Mouse (Mus musculus) A20 (cell line): ENCODE results near the gene Gm3402.
"Not testable (repeated sequence)": the region's sequence is repeated elsewhere in the genome, so short reads cannot be mapped to it uniquely, and the experiment has no call there.

Experiments
- DNase-seq: peaks from one replicate; pipeline ENCODE4 v3.0.0-alpha.2; 2011; ENCODE audit warnings: low read depth, low spot score

Gene Gm3402

DNA sequence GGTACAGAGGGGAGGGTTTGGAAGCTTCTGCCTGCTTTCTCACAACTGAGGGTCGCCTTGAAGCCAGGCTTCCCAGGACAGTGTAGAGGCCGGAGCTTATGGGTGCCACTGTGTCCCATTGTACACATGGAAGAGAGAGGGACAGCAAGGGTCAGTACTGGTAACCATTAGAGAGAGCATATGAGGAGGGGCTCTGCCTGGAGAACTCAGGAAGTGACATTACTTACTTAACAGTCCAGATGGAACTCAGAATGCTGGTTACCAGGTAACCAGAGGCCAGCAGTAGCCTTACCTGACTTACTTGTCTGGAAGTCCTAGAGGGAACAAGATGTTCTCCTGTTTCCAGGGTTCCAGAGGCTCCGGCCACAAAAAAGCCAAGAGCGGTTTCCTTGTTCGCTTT lies at the start of gene Gm3402:
Gene Gm3402, plus strand, starts transcription at position 301 of the 400 bp plus-strand sequence.
- not testable (repeated sequence) for DNase-seq

DNA sequence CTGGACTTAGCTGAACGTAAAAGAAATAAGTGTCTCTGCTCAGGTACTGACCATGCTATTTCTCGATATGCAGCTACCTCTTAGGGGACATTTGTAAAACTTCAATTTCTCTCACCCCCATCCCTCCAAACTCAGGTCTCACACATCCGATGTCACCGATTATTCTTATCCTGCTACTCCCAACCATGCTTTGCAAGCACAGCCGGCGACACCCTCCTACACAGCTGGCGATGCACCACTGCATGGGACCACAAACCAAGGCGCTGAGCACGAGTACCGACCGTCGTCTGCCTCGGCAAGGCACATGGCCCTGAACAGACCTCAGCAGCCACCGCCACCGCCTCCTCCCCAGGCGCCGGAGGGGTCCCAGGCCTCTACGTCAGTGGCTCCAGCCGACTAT lies 47.3 kb upstream of the Gm3402 start:
- no peak for DNase-seq

DNA sequence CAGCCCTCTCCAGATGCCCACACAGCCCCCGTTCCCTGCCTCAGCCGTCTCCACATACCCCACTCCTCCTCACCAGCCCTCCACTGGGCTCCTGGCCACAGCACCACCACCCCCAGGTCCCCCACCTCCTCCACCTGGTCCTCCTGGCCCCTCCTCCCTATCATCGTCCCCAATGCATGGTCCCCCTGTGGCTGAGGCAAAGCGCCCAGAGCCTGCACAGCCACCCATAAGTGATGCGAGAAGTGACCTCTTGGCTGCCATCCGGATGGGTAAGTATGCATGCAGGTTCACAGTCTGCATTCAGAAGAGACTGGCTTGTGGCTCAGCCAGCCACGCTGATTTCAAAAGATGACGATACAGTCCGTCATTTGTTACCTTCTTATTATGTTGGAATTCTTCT lies 45.6 kb upstream of the Gm3402 start:
- DNase-seq: no peak

DNA sequence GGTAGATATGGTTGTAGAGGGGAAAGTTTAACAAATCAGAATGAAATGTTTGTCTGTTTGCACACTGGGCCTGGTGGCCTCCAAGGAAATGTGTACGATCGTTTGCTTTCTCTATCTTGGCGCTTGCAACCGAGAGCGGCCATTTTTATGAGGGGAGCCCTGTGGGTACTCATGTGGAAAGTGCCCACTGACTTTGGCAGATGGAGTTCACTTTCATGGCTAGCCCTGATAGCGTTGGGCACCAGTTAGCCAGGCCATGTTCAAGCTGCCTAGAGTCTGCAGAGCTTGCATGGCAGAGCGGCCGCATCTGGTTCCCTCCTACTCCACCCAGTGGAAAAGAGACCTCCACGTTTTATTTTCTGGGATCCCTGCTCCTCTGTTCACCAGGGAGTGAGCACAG lies 43.1 kb upstream of the Gm3402 start:
- no peak for DNase-seq

DNA sequence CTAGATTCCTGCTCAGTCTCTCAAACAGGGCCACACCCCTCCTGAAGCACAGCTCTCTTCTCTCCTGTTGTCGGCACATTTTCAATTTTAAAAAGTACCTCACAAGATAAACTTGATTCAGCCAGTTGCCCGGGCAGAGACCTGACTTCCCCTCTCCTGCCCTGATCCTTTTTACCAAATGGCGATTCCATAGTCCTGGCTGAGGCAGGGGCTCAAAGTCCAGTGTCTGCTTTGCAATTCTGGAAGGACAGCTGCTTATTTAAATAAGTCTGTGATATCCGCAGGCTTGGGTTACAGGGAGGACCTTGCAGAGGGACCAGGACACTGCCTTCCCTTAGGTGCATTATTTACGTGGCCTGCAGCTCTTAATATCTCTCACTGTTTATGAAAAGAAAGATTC lies 42.6 kb upstream of the Gm3402 start:
- DNase-seq: no peak

DNA sequence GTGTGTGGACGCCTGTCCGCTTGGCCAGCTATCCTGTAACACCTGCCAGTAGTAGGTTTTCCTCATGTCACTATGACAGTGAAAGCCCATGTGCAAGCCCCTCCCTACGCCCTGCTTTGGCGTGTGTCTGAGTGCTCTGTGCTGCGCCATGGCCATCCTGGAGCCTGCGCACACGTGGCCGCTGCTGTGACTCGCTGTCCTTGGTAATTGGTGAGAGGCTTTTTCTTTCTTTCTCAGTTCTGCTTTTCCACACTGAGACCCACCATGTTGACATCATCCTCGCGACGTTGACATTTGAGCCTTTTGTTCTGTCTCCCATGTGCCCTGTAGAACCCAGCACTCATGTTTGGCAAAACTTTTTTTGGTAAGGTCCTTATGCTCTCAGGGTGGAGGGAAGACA lies 42.1 kb upstream of the Gm3402 start:
- DNase-seq: no peak

DNA sequence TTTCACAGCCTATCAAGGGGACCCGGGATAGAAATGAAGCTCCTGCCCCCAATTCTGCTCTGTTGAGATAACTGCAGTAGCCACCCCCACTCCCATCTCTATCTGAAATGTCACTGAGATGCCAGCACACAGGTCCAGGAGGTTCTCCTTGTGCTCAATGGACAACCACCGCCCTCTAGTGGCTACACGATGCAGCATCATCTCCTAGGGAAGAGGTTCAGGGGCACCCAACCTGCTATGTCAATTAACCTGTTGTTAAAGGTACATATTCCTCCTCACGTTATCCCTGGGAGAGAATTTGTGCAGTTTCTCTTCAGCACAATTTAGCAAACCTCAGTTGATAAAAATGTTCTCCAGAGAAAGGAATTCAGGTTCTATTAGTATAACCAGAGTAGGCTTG lies 34.4 kb upstream of the Gm3402 start:
- peak; percentile 16 for DNase-seq

DNA sequence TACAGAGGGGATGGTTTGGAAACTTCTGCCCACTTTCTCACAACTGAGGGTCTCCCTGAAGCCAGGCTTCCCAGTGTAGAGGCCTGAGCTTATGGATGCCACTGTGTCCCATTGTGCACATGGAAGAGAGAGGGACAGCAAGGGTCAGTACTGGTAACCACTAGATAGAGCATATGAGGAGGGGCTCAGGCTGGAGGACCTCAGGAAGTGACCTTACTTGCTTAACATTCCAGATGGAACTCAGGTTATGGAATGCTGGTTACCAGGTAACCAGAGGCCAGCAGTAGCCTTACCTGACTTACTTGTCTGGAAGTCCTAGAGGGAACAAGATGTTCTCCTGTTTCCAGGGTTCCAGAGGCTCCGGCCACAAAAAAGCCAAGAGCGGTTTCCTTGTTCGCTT lies 32.3 kb upstream of the Gm3402 start, which contains the start of gene Gm6408:
Gene Gm6408, plus strand, starts transcription at position 301 of the 400 bp plus-strand sequence.
- not testable (repeated sequence) for DNase-seq

DNA sequence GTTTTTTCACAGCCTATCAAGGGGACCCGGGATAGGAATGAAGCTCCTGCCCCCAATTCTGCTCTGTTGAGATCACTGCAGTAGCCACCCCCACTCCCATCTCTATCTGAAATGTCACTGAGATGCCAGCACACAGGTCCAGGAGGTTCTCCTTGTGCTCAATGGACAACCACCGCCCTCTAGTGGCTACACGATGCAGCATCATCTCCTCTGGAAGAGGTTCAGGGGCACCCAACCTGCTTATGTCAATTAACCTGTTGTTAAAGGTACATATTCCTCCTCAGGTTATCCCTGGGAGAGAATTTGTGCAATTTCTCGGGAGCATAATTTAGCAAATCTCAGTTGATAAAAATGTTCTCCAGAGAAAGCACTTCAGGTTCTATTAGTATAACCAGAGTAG lies 25.0 kb upstream of the Gm3402 start:
- peak; percentile 26 for DNase-seq

DNA sequence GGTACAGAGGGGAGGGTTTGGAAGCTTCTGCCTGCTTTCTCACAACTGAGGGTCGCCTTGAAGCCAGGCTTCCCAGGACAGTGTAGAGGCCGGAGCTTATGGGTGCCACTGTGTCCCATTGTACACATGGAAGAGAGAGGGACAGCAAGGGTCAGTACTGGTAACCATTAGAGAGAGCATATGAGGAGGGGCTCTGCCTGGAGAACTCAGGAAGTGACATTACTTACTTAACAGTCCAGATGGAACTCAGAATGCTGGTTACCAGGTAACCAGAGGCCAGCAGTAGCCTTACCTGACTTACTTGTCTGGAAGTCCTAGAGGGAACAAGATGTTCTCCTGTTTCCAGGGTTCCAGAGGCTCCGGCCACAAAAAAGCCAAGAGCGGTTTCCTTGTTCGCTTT lies 22.9 kb upstream of the Gm3402 start, which contains the start of gene Gm6370:
Gene Gm6370, plus strand, starts transcription at position 301 of the 400 bp plus-strand sequence.
- not testable (repeated sequence) for DNase-seq

DNA sequence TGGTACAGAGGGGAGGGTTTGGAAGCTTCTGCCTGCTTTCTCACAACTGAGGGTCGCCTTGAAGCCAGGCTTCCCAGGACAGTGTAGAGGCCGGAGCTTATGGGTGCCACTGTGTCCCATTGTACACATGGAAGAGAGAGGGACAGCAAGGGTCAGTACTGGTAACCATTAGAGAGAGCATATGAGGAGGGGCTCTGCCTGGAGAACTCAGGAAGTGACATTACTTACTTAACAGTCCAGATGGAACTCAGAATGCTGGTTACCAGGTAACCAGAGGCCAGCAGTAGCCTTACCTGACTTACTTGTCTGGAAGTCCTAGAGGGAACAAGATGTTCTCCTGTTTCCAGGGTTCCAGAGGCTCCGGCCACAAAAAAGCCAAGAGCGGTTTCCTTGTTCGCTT lies 11.8 kb upstream of the Gm3402 start, which contains the start of gene 4930449I24Rik:
Gene 4930449I24Rik, plus strand, starts transcription at position 301 of the 400 bp plus-strand sequence.
- DNase-seq: not testable (repeated sequence)

DNA sequence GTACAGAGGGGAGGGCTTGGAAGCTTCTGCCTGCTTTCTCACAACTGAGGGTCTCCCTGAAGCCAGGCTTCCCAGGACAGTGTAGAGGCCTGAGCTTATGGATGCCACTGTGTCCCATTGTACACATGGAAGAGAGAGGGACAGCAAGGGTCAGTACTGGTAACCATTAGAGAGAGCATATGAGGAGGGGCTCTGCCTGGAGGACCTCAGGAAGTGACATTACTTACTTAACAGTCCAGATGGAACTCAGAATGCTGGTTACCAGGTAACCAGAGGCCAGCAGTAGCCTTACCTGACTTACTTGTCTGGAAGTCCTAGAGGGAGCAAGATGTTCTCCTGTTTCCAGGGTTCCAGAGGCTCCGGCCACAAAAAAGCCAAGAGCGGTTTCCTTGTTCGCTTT lies 11.6 kb downstream of the Gm3402 start, which contains the start of gene Gm3404:
Gene Gm3404, plus strand, starts transcription at position 301 of the 400 bp plus-strand sequence.
- DNase-seq: not testable (repeated sequence)

DNA sequence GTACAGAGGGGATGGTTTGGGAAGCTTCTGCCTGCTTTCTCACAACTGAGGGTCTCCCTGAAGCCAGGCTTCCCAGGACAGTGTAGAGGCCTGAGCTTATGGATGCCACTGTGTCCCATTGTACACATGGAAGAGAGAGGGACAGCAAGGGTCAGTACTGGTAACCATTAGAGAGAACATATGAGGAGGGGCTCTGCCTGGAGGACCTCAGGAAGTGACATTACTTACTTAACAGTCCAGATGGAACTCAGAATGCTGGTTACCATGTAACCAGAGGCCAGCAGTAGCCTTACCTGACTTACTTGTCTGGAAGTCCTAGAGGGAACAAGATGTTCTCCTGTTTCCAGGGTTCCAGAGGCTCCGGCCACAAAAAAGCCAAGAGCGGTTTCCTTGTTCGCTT lies 23.4 kb downstream of the Gm3402 start, which contains the start of gene Gm3409:
Gene Gm3409, plus strand, starts transcription at position 301 of the 400 bp plus-strand sequence.
- not testable (repeated sequence) for DNase-seq

DNA sequence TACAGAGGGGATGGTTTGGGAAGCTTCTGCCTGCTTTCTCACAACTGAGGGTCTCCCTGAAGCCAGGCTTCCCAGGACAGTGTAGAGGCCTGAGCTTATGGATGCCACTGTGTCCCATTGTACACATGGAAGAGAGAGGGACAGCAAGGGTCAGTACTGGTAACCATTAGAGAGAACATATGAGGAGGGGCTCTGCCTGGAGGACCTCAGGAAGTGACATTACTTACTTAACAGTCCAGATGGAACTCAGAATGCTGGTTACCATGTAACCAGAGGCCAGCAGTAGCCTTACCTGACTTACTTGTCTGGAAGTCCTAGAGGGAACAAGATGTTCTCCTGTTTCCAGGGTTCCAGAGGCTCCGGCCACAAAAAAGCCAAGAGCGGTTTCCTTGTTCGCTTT lies 41.9 kb downstream of the Gm3402 start, which contains the start of gene Gm3415:
Gene Gm3415, plus strand, starts transcription at position 301 of the 400 bp plus-strand sequence.
- not testable (repeated sequence) for DNase-seq

DNA sequence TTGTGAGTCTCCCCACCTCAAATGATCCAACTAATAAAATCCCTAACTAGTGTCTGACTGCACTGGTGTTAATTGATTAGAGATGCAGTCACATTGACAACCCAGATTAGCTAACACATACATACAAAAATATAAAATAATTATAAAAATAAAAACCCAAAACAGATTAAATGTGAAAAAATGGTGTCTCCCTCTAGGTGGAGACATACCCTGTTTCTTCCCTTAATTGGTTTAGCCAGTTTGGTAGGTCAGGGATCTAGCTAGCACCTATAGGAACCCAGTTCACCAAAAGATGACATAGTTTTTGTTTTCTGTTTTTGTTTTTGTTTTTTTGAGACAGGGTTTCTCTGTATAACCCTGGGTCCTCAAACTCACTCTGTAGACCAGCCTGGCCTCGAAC lies 50.3 kb downstream of the Gm3402 start:
- DNase-seq: no peak
